Mouse (Mus musculus) embryonic fibroblast, embryonic 13.5 days (primary cell): ENCODE measurements around the gene Npas3.

ENCODE experiments used
- CTCF ChIP-seq: IDR thresholded peaks from 2 replicates; pipeline ENCODE4 v1.5.1; 2011; ENCODE audit warnings: mild to moderate bottlenecking, control low read depth, low read length, moderate library complexity, borderline replicate concordance; ENCODE audit not compliant: insufficient read depth
- POLR2A ChIP-seq: IDR thresholded peaks from 2 replicates; pipeline ENCODE4 v1.6.1; 2011; ENCODE audit warnings: low read depth, mild to moderate bottlenecking, control low read depth, low read length, moderate library complexity

DNA sequence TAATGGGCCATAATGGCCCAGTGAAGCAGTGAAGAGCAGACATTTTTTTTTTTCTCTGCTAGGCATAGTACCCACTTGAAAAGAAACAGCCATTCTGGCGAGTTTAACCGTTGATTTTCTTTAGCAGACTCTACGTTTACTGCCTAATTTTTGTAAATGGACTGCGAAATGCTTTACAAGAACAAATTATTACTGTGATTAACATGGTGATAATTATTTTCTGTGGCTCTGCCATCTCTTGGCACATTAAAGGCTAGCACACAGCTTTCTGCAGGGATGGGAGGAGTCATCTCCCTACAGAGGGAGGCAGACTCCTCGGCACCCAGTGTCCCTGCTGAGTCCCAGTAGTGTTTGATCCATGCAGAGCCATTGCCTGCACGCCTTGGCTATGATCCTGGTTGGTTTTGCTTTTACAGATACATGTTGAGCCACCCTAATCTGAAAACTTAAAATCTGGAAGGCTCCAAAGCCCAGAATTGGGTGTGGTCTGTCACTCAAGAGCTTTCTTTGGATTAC, 341.0 kb downstream of the Npas3 start:
- no peak for TF ChIP-seq CTCF
- TF ChIP-seq POLR2A: no peak
